Comparison of ENCODE assay signal across 18 mouse cellular contexts in the genomic region with DNA sequence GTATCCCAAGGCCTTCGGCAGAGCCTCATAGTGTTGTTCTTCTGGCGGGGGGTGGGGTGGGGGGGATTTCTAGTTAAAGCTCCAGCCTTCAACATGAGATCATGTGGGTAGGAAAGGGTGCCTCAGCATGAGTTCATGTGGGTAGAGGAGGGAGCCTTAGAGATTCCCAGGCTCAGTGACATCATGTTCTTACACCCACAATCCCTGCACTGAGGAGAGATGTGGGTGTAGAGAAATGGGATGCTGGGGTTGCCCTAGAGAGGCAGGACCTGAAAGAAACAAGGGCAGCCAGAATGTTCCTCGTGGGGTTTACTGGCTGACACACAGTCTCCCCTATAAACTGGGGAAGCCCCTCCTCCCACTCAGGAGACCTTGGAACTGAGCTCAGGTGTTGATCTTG. TPM values are rescaled to one million over a fixed set of nuclear protein-coding genes. Genes with fewer than 3 reads are reported as not detected.
"Had no signal": no experiment of that assay in that cellular context is flagged by ENCODE, and none has a peak within 500 bp of the region (broad histone marks: within the 10 kb centered on the region; RNA-seq: fewer than 3 reads in every experiment).

No protein-coding gene starts in this region.

- H3K9me3 ChIP-seq: limb, embryonic 15.5 days; midbrain, embryonic 12.5 days; midbrain, embryonic 15.5 days; neural tube, embryonic 13.5 days had no signal

- H3K9ac ChIP-seq: limb, embryonic 15.5 days; liver, embryonic 14.5 days; liver, postnatal 0 days; lung, embryonic 14.5 days; midbrain, embryonic 12.5 days; midbrain, embryonic 15.5 days; neural tube, embryonic 13.5 days had no signal

- H3K4me3 ChIP-seq: limb, embryonic 15.5 days; midbrain, embryonic 12.5 days; midbrain, embryonic 15.5 days; neural tube, embryonic 13.5 days had no signal

- H3K4me2 ChIP-seq: limb, embryonic 15.5 days; liver, embryonic 11.5 days; lung, embryonic 14.5 days; midbrain, embryonic 12.5 days; midbrain, embryonic 15.5 days; neural tube, embryonic 13.5 days had no signal

- H3K27me3 ChIP-seq: limb, embryonic 15.5 days; midbrain, embryonic 15.5 days; neural tube, embryonic 13.5 days had no signal

- H3K27ac ChIP-seq: limb, embryonic 15.5 days; liver, embryonic 14.5 days; macrophage; midbrain, embryonic 12.5 days; midbrain, embryonic 15.5 days; neural tube, embryonic 13.5 days had no signal

- H3K36me3 ChIP-seq: limb, embryonic 15.5 days; midbrain, embryonic 12.5 days; midbrain, embryonic 15.5 days; neural tube, embryonic 13.5 days had no signal

- DNase-seq: kidney, adult 18-20 months; kidney, adult 9 months; kidney, postnatal 14 days; kidney, postnatal 4 days; left cerebral cortex, postnatal 4 days; liver, postnatal 0 days; lung, embryonic 14.5 days; right cerebral cortex, postnatal 14 days; thymus, adult 18-20 months; thymus, postnatal 36 days had no signal

- ATAC-seq: liver, postnatal 0 days; lung, postnatal 0 days; midbrain, embryonic 15.5 days had no signal

RNA-seq across cellular contexts. Expression of a gene that starts 5.9 kb away (rescaled TPM):
- polyA plus RNA-seq: liver, embryonic 11.5 days; liver, embryonic 14.5 days; macrophage had no signal
